Mouse (Mus musculus) heart, adult 9 months (tissue): ENCODE measurements around the gene Mpzl3.

Experiments
- DNase-seq, 2 experiments: peaks; one replicate each; pipeline ENCODE4 v3.0.0; 2022; ENCODE audit warnings: low spot score in 2 of 2

The Mpzl3 gene

DNA sequence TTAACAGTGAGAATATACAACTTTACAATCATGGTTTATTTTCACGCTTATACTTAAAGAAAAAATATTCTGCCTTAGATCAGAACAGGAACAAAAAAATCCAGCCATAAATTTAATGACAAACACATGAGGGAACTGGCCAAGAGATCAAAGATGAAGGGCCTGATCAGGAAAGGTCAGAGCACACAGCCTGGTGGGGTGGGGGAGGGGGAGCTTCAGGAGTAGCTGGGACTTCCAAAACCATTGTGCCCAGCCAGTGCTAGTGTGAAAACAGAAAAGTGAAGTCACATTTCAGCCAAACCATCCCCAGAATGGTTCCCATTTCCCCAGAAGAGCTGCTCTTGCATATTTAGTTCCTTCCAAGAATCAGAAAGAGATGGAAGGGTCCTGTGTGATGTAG, 47.5 kb downstream of the Mpzl3 start:
- DNase-seq = no peak

- no peak for DNase-seq
These were observed 48.4 kb downstream of the Mpzl3 start for GRCm38 (mm10) chr9:45103211-45103979.

- DNase-seq = no peak
These were observed 50.8 kb downstream of the Mpzl3 start for GRCm38 (mm10) chr9:45105596-45106374.

GRCm38 (mm10) chr9:45115706-45116105, 60.7 kb downstream of the Mpzl3 start:
- DNase-seq = no peak

DNA sequence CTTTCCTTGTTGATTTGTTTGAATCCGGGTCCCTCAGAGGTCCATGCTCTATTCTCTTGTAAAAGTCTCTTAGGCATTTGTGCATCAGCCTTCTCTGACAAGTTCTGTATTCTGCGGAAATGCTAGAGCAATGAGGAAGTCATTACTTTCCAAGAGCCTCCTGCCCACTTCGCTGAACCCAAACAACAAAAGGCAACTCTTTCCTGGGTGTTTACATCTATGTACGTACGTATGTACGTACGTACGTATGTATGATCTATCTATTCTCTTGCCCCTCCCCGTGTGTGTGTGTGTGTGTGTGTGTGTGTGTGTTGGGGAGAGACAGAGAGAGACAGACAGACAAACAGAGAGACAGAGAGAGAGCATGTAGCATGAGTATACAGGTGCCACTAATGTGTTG, 61.8 kb downstream of the Mpzl3 start:
- DNase-seq = no peak

- DNase-seq = no peak
These were observed 62.9 kb downstream of the Mpzl3 start, which contains the start of gene Scn2b for GRCm38 (mm10) chr9:45117741-45118431. Gene Scn2b (plus strand): TSS chr9:45117782.

- no peak for DNase-seq
These were observed 63.6 kb downstream of the Mpzl3 start for GRCm38 (mm10) chr9:45118552-45118951.

DNA sequence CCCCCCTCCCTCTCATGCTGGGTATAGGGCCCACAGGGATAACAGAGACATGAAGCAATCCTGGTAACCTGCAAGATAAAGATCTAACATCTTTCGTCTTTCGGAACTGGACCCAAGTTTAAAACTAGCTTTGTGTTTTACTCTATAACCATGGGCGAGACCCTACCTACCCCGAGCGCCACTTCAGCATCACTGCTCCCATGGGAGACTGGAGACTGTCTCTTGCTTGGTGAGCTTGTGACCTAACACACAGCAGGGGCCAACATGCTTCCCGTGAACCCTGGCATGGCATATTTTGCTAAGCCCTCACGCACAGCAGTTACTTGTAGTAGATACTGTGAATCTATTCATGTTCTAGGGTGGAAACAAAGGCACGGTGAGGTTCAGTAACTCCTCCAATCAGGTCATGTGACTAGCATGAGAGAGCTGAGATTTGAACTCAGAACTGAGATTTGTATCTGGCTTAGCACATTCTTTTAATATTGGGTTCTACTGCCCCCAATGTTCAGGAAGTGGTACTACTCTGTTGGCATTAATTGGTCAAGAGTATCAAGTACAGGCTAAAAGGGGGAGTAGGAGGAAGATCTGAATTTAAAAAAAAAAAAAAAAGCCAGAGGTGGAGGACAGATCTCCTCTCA, 64.4 kb downstream of the Mpzl3 start:
- DNase-seq = no peak

DNA sequence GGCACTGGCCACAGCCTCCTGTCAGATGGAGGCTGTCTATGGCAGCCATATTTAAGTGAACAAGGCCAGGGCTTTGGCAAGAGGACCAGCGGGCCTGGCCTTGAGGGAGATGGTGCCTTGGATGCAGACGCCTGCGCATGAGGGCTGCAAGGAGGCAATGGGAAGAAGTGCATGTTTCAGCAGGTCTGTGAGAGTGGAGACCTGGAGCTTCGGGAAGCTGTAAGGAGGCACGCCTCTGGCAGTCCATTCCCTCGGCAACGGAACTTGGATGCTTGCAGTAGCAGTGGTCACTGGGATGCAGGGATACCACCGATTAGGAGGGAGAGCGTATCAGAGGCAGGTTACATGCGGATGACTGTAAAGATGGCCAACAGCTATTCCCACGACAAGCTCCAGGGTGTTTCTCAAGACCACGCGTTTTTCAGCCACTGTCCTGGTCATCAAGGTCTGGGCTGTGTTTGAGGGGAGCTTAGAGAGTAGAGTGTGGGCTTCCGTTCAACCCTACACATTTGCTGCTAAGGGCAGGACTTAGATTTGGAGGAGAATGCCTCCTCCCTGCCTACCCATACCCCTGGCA, 65.1 kb downstream of the Mpzl3 start:
- no peak for DNase-seq

GRCm38 (mm10) chr9:45120567-45120966, 65.6 kb downstream of the Mpzl3 start:
- DNase-seq = no peak

- DNase-seq = no peak
These were observed 66.0 kb downstream of the Mpzl3 start for GRCm38 (mm10) chr9:45121001-45121400.

DNA sequence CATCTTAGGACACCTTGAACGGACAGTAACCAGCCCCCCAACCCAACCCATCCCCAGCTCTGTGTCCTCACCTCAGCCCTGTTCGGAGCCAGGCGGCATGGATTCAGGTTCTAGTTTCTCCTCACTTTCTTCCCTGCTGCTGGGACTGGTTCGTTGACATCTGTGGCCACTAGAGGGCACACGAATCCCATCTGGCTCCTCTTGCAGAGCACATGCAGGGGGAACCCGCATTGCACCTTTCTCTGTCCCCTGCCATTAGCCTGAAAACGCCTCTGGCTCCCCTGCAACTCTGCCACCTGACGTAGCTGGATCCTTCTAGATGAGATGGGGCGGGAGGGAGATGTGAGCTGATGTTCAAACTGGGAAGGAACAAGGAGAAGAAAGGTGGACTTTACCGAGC, 66.8 kb downstream of the Mpzl3 start:
- DNase-seq = peak; percentile 42 to 64

DNA sequence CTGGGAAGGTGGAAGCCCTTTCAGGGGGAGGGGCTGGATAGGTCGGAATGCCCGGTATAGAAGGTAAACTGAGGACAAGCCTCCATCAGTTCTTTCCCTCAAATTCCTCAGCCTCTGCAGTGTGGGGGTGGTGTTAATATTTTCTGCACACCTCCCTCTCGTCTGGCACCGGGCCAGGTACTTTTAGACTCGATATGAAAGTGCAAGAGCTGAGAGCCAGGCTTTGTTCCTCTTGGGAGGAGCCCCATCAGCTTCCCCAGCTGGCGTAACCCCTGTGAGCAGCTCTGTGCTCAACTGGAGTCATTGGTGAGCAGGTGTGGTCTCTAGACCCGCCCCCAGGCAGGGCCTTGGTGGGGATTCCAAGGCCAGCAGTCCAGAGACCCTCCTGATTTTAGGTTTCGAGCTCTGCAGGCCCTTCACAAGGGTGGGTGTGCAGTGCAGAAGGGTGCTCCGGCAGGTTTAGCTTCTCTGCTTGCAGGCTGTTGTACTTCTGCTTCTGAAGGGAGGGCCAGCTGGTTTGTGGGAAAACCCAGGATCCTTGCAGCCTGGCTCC, 67.3 kb downstream of the Mpzl3 start:
- DNase-seq = peak; percentile 30 to 39

GRCm38 (mm10) chr9:45125211-45125610, 70.2 kb downstream of the Mpzl3 start:
- no peak for DNase-seq

- no peak for DNase-seq
These were observed 72.0 kb downstream of the Mpzl3 start for GRCm38 (mm10) chr9:45126941-45127340.
